Mouse (Mus musculus) spleen, postnatal 36 days (tissue): ENCODE results near the gene 4933407L21Rik.
A peak's percentile ranks its signal among the peaks of the same experiment; 100 is the strongest.

Source experiments
- DNase-seq, 2 experiments: peaks; one replicate each; pipeline ENCODE4 v3.0.0; 2022; ENCODE audit warnings: low spot score in 2 of 2, mixed read lengths in 1 of 2

Gene 4933407L21Rik

GRCm38 (mm10) chr1:85916830-85917450, 11.3 kb upstream of the 4933407L21Rik start:
- DNase-seq: no peak

DNA sequence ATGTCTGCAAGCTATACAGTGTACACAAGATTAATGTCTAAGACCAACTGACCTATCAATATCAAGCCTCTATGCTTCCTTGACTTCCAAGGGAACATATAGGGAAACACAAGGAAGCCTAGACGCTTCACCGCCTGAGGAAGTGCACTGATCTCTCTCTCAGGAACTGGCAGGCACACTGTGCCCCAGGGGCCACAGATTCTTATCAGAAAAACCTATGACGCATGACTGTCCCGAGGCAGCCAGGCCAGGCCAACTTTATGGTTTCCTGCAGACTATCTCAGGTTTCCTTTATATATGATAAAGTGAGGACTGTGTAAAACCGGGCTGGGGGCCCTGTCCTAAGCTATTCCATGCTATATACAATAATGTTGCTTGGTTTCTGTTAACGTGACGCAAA, 8.7 kb upstream of the 4933407L21Rik start:
- DNase-seq: no peak

- no peak for DNase-seq
Measured at GRCm38 (mm10) chr1:85921725-85922124, 6.6 kb upstream of the 4933407L21Rik start.

GRCm38 (mm10) chr1:85922127-85922864, 6.0 kb upstream of the 4933407L21Rik start:
- DNase-seq: no peak

DNA sequence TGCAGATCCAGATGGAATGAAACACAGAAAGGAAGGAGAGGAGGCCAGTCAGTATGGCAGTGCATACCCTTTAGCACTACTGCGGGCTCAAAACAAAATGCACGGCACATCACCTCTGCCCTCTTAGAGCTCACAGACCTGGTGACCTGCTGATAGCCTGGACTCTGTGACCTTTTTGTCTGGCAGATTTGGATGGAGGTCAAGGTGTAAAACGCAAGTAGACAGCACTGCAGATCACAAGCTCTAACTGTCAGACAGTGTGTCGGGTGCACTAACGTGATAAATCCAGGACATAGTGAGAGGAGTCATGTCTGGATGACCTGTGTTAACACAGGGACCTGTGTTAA, 5.4 kb upstream of the 4933407L21Rik start:
- DNase-seq: no peak

- no peak for DNase-seq
Measured at GRCm38 (mm10) chr1:85925183-85925582, 3.1 kb upstream of the 4933407L21Rik start.

- no peak for DNase-seq
Measured at GRCm38 (mm10) chr1:85928688-85929065, 394 bp downstream of the 4933407L21Rik start.

- DNase-seq: no peak
Measured at GRCm38 (mm10) chr1:85929406-85929805, 1.1 kb downstream of the 4933407L21Rik start.

DNA sequence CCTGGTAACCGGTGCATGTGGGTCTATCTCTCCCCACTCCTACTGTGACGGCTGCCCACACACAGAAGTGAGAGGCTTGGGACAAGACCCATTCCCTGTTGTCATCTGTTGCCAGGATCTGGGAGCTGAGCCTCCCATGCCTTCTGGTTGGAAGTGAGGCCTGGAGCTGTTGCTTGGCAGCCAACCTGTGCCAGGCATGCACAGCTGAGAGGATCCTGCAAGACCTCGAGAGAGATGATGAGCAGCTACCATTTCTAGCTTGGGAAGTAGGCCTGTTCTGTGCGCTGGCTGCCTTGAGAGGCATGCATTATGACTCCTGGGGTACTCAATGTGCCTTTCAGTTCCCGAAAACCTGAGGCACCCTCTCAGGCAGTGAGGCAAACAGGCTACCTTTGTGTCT, 2.9 kb downstream of the 4933407L21Rik start:
- no peak for DNase-seq

DNA sequence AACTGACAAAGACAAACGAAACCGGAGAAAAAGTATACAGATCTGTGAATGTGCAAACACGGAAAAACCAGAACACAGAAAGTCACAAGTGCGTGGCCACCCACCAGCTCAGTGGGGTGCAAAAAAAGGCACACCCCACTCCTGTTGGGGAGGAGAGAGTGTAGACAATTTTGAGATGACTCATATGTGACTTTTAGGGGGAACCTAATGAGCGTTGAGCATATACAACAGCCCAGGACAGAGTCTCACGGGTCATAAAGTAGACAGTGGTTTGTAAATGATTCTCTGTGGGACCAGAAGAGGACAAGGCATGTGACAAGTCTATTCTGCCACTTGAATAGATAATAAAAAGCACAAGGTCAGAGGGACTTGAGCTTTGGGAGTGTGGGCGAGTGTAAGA, 4.9 kb downstream of the 4933407L21Rik start:
- DNase-seq: peak in 1 of 2 experiments; percentile 10

DNA sequence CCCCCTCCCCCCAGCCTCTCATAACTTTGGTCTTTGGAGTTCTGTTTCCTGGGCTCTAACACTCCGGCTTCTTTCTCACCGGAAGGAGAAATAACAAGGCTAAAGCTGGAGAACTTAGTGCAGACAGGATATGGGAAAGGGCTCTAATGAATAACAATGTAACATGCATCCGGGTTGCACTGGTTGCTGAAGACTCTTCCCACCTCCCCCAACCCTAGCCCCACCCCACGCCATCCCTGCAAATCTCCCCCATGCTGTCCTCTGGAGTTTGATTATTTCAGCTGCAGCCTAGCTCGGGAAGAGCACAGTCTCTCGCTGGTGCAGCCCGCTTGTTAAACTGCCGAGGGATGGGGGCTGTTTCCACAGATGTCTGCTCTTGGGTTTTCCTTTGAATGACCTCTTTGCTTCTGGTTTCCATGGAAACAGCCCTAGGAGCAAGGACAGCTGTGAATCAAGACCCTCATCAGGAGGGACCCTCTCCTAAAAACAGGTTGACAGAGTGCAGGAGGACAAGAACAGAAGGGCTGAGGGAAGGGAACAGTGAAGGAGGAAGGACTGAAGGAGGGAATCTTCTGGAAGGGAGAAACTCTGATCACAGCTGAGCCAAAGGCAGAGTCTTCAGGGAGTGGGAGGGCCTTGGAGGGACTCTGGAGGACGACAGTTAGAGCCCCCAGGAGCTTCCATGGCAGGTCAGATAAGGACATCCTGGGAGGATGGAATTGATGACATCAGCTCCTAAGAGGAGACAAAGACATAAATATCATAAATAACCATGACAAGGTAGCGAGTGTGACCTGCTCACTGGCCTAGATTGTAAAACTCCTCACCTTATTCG, 5.6 kb downstream of the 4933407L21Rik start:
- no peak for DNase-seq

GRCm38 (mm10) chr1:85934560-85934959, 6.3 kb downstream of the 4933407L21Rik start:
- DNase-seq: no peak

- DNase-seq: peak; percentile 21 to 32
Measured at GRCm38 (mm10) chr1:85935148-85935852, 7.0 kb downstream of the 4933407L21Rik start.

GRCm38 (mm10) chr1:85936265-85936664, 8.0 kb downstream of the 4933407L21Rik start:
- no peak for DNase-seq

- no peak for DNase-seq
Measured at GRCm38 (mm10) chr1:85937323-85937722, 9.0 kb downstream of the 4933407L21Rik start.

GRCm38 (mm10) chr1:85942318-85942717, 14.0 kb downstream of the 4933407L21Rik start:
- DNase-seq: no peak

- no peak for DNase-seq
Measured at GRCm38 (mm10) chr1:85949085-85949684, 20.9 kb downstream of the 4933407L21Rik start.

GRCm38 (mm10) chr1:85955150-85955549, 26.9 kb downstream of the 4933407L21Rik start:
- no peak for DNase-seq

- DNase-seq: no peak
Measured at GRCm38 (mm10) chr1:85957290-85957689, 29.0 kb downstream of the 4933407L21Rik start.

GRCm38 (mm10) chr1:85957942-85958619, 29.8 kb downstream of the 4933407L21Rik start:
- DNase-seq: no peak
